Mouse (Mus musculus) forebrain, embryonic 12.5 days (tissue): Measurements from ENCODE around the gene Umps. TPM values are rescaled to one million over a fixed set of nuclear protein-coding genes. Genes with fewer than 3 reads are reported as not detected.

Experiments used
- ATAC-seq: fragments of 200-750 bp; cut with Nextera tagmentation; 2 replicates; pipeline ENCODE4 v1.8.0; 2017; ENCODE audit warnings: moderate TSS enrichment; ENCODE audit not compliant: low FRiP score
- H3K27ac ChIP-seq: fragments of 300-500 bp; sonication (generic); 2 replicates; pipeline ENCODE4 v1.5.1; 2016; ENCODE audit warnings: mild to moderate bottlenecking
- H3K27me3 ChIP-seq: fragments of 300-500 bp; sonication (generic); 2 replicates; pipeline ENCODE4 v1.6.1; 2016; ENCODE audit warnings: mild to moderate bottlenecking
- H3K36me3 ChIP-seq: fragments of 300-500 bp; sonication (generic); replicated peaks from 2 replicates; pipeline ENCODE4 v1.6.1; 2016; ENCODE audit warnings: mild to moderate bottlenecking
- H3K4me1 ChIP-seq: fragments of 300-500 bp; sonication (generic); 2 replicates; pipeline ENCODE4 v1.6.1; 2016
- H3K4me2 ChIP-seq: fragments of 300-500 bp; sonication (generic); 2 replicates; pipeline ENCODE4 v1.6.1; 2016; ENCODE audit warnings: mild to moderate bottlenecking, moderate library complexity
- H3K4me3 ChIP-seq: fragments of 300-500 bp; sonication (generic); replicated peaks from 2 replicates; pipeline ENCODE4 v1.5.1; 2016; ENCODE audit warnings: mild to moderate bottlenecking
- H3K9ac ChIP-seq: fragments of 300-500 bp; sonication (generic); 2 replicates; pipeline ENCODE4 v1.6.1; 2016; ENCODE audit warnings: mild to moderate bottlenecking
- H3K9me3 ChIP-seq: fragments of 300-500 bp; sonication (generic); 2 replicates; pipeline ENCODE4 v1.6.1; 2016
- WGBS: fragments of 180-500 bp; shearing (Covaris S2); methylation state at CpG from one replicate; pipeline ENCODE4 v1.1.7; 2016; 5-methylcytosine and 5-hydroxymethylcytosine counted together
- polyA plus RNA-seq: library from polyadenylated mRNA; unstranded; fragments of >200 nt; fragmentation: Nextera tagmentation; extraction: Ambion mirVana; gene quantifications from 2 replicates; pipeline ENCODE4 v1.2.1, GENCODE M21; 2016

Gene Umps
- polyA plus RNA-seq, 1 experiment from 2014 or later = 56.9 TPM

- ATAC-seq = peak; percentile 20; the same call in 1 of the 2 replicates
- Histone ChIP-seq H3K4me2 (no peak overlapping the region), H3K27me3 (no peaks in the 10 kb centered on the region), H3K36me3 (peaks cover 23% of the 10 kb centered on the region), H3K4me1 (no peaks in the 10 kb centered on the region), H3K4me3 (no peak overlapping the region), H3K27ac (no peak overlapping the region), H3K9me3 (no peaks in the 10 kb centered on the region), H3K9ac (no peak overlapping the region)
- 83% methylated on average over 6 of the region's 6 CpGs for WGBS
Observed at GRCm38 (mm10) chr16:33950386-33950785, 16.5 kb downstream of the Umps start.

DNA sequence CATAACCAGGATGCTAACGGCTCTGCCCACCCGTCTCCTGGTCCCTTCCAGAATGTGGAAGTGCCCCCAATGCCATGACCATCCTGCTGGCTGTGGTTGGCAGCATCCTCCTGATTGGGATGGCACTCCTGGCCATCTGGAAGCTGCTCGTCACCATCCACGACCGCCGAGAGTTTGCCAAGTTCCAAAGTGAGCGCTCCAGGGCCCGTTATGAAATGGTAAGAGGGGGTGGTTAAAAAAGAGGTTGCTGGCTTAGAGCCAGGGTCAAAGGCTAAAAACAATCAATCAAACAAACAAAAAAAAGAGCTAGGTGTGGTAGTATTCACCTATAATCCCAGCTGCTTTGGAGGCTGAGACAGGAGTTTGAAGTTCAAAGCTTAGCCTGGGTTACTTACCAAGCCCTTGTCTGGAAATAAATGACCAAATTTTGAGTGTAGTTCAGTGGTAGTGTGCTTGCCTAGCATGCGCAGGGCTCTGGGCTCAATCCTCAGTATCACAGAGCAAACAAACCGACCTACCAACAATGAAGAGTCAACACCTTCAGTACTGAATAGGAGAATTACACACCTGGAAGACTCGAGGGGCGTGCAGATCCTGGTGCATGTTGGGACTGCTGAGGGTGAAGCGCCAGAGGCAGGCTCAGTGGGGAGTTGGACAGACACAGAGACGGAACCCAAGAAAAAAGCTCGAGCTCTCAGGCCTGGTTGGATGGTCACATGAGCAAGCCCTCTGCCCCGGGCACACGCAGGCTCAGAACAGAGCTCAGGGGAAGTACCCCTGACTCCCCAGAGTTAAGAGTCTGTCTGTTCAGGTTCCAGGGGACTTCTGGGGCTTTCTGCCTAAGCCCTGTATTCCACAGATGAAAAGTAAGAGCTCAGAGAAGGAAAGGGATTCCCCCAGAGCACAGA, 18.9 kb downstream of the Umps start:
- Histone ChIP-seq H3K4me3 (no peak overlapping the region), H3K4me2 (no peak overlapping the region), H3K4me1 (no peaks in the 10 kb centered on the region), H3K9ac (no peak overlapping the region), H3K9me3 (no peaks in the 10 kb centered on the region), H3K36me3 (peaks cover 2% of the 10 kb centered on the region; the same call in 1 of the 2 replicates), H3K27me3 (no peaks in the 10 kb centered on the region), H3K27ac (no peak overlapping the region)
- WGBS = 86% methylated on average over 17 of the region's 17 CpGs
- ATAC-seq = no peak

- Histone ChIP-seq H3K4me1 (peaks cover 18% of the 10 kb centered on the region), H3K27ac (no peak overlapping the region)
Observed at GRCm38 (mm10) chr16:33946021-33946420, 20.8 kb downstream of the Umps start.

GRCm38 (mm10) chr16:33944772-33945171, 22.1 kb downstream of the Umps start:
- H3K36me3 ChIP-seq = no peaks in the 10 kb centered on the region
- no peak overlapping the region for H3K4me3 ChIP-seq
- no peaks in the 10 kb centered on the region for H3K9me3 ChIP-seq
- H3K27ac ChIP-seq = no peak overlapping the region
- ATAC-seq = no peak
- peaks cover 21% of the 10 kb centered on the region for H3K4me1 ChIP-seq
- no peaks in the 10 kb centered on the region for H3K27me3 ChIP-seq
- no peak overlapping the region for H3K4me2 ChIP-seq
- no peak overlapping the region for H3K9ac ChIP-seq
- 79% methylated on average over 6 of the region's 6 CpGs for WGBS

More at GRCm38 (mm10) chr16:33946021-33946420, 20.8 kb downstream of the Umps start:
- Histone ChIP-seq H3K36me3 (no peaks in the 10 kb centered on the region), H3K9ac (no peak overlapping the region), H3K4me2 (no peak overlapping the region), H3K4me3 (no peak overlapping the region), H3K9me3 (no peaks in the 10 kb centered on the region), H3K27me3 (no peaks in the 10 kb centered on the region)
- no peak for ATAC-seq
- 86% methylated on average over 7 of the region's 7 CpGs for WGBS

GRCm38 (mm10) chr16:33944126-33944525, 22.7 kb downstream of the Umps start:
- H3K4me1 ChIP-seq = peaks cover 21% of the 10 kb centered on the region
- ATAC-seq = no peak
- H3K9me3 ChIP-seq = no peaks in the 10 kb centered on the region
- WGBS = 82% methylated on average over 4 of the region's 4 CpGs
- no peak overlapping the region for H3K9ac ChIP-seq
- no peaks in the 10 kb centered on the region for H3K36me3 ChIP-seq
- no peaks in the 10 kb centered on the region for H3K27me3 ChIP-seq
- no peak overlapping the region for H3K4me2 ChIP-seq
- no peak overlapping the region for H3K4me3 ChIP-seq
- no peak overlapping the region for H3K27ac ChIP-seq

DNA sequence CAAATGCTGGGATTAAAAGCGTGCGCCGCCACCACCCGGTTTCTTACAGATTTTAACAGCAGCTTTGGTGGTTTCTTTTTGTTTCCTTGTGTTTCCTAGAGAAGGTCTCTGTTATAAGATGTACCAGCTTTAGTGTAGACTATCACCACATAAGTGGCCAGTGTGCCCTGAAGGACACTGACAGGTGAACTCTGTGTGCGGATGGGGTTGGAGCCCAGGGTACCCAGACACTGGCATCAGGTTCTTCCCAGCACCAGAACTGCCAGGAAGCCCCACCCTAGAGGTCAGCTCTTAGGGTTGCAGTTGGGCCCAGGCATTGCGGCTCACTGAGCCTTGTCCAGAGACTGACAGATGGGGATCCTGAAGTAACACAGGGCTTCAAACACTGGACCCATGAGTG, 23.4 kb downstream of the Umps start:
- H3K9me3 ChIP-seq = no peaks in the 10 kb centered on the region
- peaks cover 21% of the 10 kb centered on the region for H3K4me1 ChIP-seq
- no peaks in the 10 kb centered on the region for H3K36me3 ChIP-seq
- H3K27ac ChIP-seq = no peak overlapping the region
- H3K9ac ChIP-seq = no peak overlapping the region
- H3K4me3 ChIP-seq = no peak overlapping the region
- no peaks in the 10 kb centered on the region; the same call in 1 of the 2 replicates for H3K27me3 ChIP-seq
- WGBS = 96% methylated on average over 6 of the region's 6 CpGs
- ATAC-seq = no peak
- H3K4me2 ChIP-seq = no peak overlapping the region

DNA sequence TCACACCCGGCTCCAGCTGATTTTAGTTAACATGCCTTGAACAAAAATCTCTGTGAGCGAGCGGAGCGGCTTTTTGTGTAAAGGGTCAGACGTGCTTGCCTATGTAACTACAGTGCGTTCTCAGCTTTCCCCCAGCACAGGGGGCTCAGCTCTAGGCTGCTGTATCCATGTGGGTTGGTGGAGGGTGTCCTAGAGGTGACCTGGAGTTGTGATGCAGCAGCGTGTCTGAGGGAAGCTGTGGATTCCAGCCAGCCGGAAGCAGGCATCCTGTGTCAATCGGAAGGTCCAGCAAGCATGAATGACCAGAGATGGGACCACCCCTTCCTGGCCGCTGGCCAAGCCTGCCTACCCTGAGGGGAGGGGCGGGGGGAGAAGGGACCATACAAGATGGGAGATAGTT, 24.5 kb downstream of the Umps start:
- Histone ChIP-seq H3K36me3 (no peaks in the 10 kb centered on the region), H3K27me3 (no peaks in the 10 kb centered on the region; the same call in 1 of the 2 replicates), H3K4me2 (no peak overlapping the region), H3K9me3 (no peaks in the 10 kb centered on the region), H3K9ac (no peak overlapping the region), H3K4me3 (no peak overlapping the region; the same call in 1 of the 2 replicates), H3K4me1 (peaks cover 21% of the 10 kb centered on the region), H3K27ac (0 out of 2 replicates have a peak overlapping the region, but pooled peaks have one; percentile 5)
- no peak for ATAC-seq
- WGBS = 64% methylated on average over 11 of the region's 11 CpGs

- Histone ChIP-seq H3K4me1 (peaks cover 21% of the 10 kb centered on the region), H3K4me3 (no peak overlapping the region), H3K27ac (peak overlapping the region; percentile 16; the same call in 1 of the 2 replicates)
Observed at GRCm38 (mm10) chr16:33941271-33941781, 25.5 kb downstream of the Umps start.

DNA sequence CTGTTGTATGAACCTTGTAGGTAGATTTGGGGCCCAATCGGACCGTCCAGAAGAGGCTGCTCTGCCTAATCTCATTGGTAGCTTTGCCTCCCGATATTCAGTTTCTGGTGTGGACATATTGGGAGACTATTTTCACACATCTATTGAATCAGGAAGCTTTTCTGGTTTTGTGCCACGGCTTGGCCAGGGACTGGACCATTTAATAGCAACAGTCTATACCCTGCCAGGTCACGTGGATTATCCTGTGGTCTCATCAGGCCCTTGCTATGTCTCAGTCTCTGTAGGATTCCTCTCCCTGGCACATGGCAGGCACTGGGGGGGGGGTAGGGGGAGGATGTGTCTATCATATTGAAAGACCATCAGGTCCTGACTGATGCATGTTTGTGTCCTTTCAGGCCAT, 26.7 kb downstream of the Umps start:
- 84% methylated on average over 5 of the region's 5 CpGs for WGBS
- Histone ChIP-seq H3K4me3 (no peak overlapping the region), H3K4me1 (peaks cover 21% of the 10 kb centered on the region), H3K9me3 (no peaks in the 10 kb centered on the region), H3K27ac (no peak overlapping the region), H3K27me3 (peaks cover 8% of the 10 kb centered on the region; the same call in 1 of the 2 replicates), H3K4me2 (no peak overlapping the region), H3K9ac (no peak overlapping the region), H3K36me3 (no peaks in the 10 kb centered on the region)
- ATAC-seq = no peak

More at GRCm38 (mm10) chr16:33941271-33941781, 25.5 kb downstream of the Umps start:
- no peaks in the 10 kb centered on the region; the same call in 1 of the 2 replicates for H3K27me3 ChIP-seq
- no peak overlapping the region for H3K9ac ChIP-seq
- H3K4me2 ChIP-seq = no peak overlapping the region
- no peak for ATAC-seq
- WGBS = 65% methylated on average over 11 of the region's 11 CpGs
- H3K36me3 ChIP-seq = no peaks in the 10 kb centered on the region
- H3K9me3 ChIP-seq = no peaks in the 10 kb centered on the region

GRCm38 (mm10) chr16:33939636-33940035, 27.2 kb downstream of the Umps start:
- Histone ChIP-seq H3K27me3 (peaks cover 8% of the 10 kb centered on the region; the same call in 1 of the 2 replicates), H3K9ac (no peak overlapping the region), H3K4me3 (no peak overlapping the region), H3K27ac (no peak overlapping the region), H3K9me3 (no peaks in the 10 kb centered on the region), H3K4me2 (no peak overlapping the region), H3K36me3 (no peaks in the 10 kb centered on the region), H3K4me1 (peaks cover 24% of the 10 kb centered on the region)
- no peak for ATAC-seq
- 84% methylated on average over 9 of the region's 9 CpGs for WGBS

DNA sequence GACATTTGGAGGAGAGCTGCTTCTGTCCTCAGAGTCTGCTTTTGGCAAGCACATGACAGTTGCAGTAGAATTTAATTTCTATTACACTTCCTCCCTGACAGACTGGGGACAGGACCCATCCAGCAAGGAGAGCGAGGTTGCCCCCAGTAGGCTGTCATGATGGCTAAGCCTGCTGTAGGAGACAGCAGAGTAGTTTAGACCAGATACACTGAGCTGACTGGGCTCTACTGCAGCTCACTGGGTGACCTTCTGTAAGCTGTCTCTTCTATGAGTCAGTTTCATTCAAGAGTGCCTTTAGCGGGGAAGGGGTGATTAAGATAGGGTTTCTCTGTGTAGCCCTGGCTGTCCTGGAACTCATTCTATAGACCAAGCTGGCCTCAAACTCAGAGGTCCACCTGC, 27.7 kb downstream of the Umps start:
- WGBS = 90% methylated on average over 2 of the region's 2 CpGs
- no peak overlapping the region for H3K4me3 ChIP-seq
- peaks cover 8% of the 10 kb centered on the region; the same call in 1 of the 2 replicates for H3K27me3 ChIP-seq
- H3K9me3 ChIP-seq = no peaks in the 10 kb centered on the region
- H3K9ac ChIP-seq = no peak overlapping the region
- no peak overlapping the region for H3K4me2 ChIP-seq
- ATAC-seq = no peak
- H3K4me1 ChIP-seq = peaks cover 29% of the 10 kb centered on the region
- H3K36me3 ChIP-seq = no peaks in the 10 kb centered on the region
- H3K27ac ChIP-seq = no peak overlapping the region

GRCm38 (mm10) chr16:33938311-33939132, 28.3 kb downstream of the Umps start:
- WGBS = 79% methylated on average over 12 of the region's 12 CpGs
- Histone ChIP-seq H3K36me3 (no peaks in the 10 kb centered on the region), H3K27ac (no peak overlapping the region), H3K27me3 (peaks cover 8% of the 10 kb centered on the region), H3K9ac (no peak overlapping the region), H3K9me3 (no peaks in the 10 kb centered on the region), H3K4me3 (no peak overlapping the region), H3K4me2 (no peak overlapping the region), H3K4me1 (peaks cover 31% of the 10 kb centered on the region)
- ATAC-seq = no peak
